Mouse (Mus musculus): ENCODE measurements around the gene Ubr1.

DNA sequence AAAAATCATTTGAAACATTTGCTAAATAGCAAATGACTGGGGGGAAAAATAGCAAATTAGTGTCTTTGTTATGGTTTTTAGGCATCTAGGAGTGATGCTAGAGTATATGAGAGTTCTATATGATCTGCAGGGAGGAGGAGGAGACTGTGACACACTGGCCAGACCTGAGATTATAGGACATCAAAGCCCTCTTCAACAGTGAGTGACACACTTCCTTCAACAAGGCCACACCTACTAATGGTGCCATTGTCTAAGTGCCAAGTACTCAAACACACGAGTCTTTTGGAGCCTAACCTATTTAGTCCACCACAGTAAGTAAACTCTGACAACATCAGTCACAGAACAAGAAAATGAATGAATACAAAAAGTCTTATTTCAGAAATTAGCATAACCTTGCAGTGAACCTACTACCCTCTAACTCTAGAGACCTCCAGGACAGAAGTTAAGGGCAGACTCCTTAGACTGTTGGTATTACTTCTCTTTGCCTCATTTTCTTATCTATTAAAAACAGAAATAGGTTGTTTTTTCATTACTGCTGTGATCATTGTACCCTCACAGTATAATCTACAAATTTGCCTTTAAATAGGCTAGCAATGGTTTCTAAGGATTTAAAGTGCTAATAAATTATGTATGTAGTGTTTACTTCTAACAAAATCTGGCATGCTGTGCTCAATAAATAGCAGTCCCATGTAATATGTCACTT, 143.4 kb downstream of the Ubr1 start:
- TF ChIP-seq GATA1 (IDR thresholded peaks at IDR 0.05; ENCODE audit: borderline replicate concordance, low read length) (no peak), FLI1 (IDR thresholded peaks at IDR 0.05; ENCODE audit: low read length) (no peak)
